Mouse (Mus musculus) left cerebral cortex, adult 2 months (tissue): ENCODE results near the gene Rpe65. TPM values are rescaled to one million over a fixed set of nuclear protein-coding genes. Genes with fewer than 3 reads are reported as not detected.

ENCODE experiments used
- DNase-seq, 2 experiments: peaks; one replicate each; pipeline ENCODE4 v3.0.0; 2021 to 2022; ENCODE audit warnings: low spot score in 2 of 2, mixed read lengths in 1 of 2; ENCODE audit errors: extremely low spot score in 1 of 2
- H3K27ac ChIP-seq: fragments of 200-600 bp; 2 replicates; pipeline ENCODE4 v1.8.1; 2022
- H3K4me3 ChIP-seq: fragments of 200-600 bp; 2 replicates; pipeline ENCODE4 v1.8.1; 2022
- CTCF ChIP-seq: fragments of 200-600 bp; IDR thresholded peaks from 2 replicates; pipeline ENCODE4 v1.8.1; 2022; ENCODE audit warnings: antibody characterized with exemption, mild to moderate bottlenecking, moderate library complexity
- intact Hi-C: fragments of 180-260 bp; cut with DNase I; formaldehyde crosslinking; loops from one replicate; pipeline ENCODE4 v1.15.1; 2025
- long read RNA-seq, 2 experiments: library from polyadenylated mRNA; stranded (forward); transcript quantifications; one replicate each; pipeline ENCODE4 v2.0.0; 2021; ENCODE audit warnings: borderline mapping rate in 2 of 2
- total RNA-seq, 2 experiments: library from RNA; stranded (reverse); gene quantifications; 2 replicates each; pipeline ENCODE4 v1.2.3; 2021

The Rpe65 gene
- total RNA-seq, result under 1 TPM; 0.70 to 0.96 TPM
- long read RNA-seq, experiment 1, result 0 reads
- long read RNA-seq, experiment 2, partial matches to known transcripts, result 1 of 1 reads
- long read RNA-seq, experiment 2, other reads (novel, unspliced or antisense), result 0 of 1 reads

DNA sequence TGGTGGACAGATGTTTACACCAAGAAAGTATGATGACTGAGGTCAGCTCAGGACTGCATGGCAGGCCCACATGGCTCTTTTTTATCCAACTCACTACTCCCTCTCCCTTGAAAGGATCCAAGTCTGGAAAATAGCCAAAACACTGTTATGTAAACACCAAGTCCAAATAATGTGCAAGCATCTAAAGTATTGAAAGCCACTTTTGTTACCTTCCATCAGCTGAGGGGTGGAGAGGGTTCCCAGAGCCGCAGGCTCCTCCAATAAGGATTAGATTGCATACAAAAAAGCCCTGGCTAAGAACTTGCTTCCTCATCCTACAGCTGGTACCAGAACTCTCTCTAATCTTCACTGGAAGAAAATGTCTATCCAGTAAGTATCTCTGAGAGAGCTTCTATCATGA, at the start of gene Rpe65:
TSS of gene Rpe65 (plus strand) at position 301 of the 400 bp plus-strand sequence.
- DNase-seq, result no peak

DNA sequence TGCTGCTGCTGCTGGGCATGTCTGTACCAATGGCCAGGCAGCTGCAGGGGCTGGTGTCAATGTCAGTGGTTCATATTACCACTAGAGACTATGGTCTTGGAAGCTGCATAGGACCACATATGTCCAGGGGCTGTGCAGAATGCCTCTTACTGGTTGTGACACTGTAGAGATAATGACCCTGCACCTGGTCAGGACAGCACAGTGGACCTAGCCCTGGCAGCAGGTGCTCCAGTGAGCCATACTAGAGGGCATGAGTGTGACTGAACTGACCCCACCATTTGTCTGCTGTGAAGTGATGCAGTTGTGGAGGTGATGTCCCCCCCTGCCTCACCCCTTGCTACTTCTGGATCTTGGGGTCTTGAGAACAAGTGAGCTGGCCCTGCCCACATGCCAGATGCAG, 48.8 kb upstream of the Rpe65 start:
- intact Hi-C loops, result no loop called here
- no peak overlapping the region for H3K27ac ChIP-seq
- H3K4me3 ChIP-seq, result no peak overlapping the region
- no peak for DNase-seq
- no peak for TF ChIP-seq CTCF

More for the DNA sequence above, at the start of gene Rpe65:
- intact Hi-C loops, result no loop called here
- H3K4me3 ChIP-seq, result no peak within 1 kb of the TSS
- TF ChIP-seq CTCF, result no peak
- no peak within 1 kb of the TSS for H3K27ac ChIP-seq

DNA sequence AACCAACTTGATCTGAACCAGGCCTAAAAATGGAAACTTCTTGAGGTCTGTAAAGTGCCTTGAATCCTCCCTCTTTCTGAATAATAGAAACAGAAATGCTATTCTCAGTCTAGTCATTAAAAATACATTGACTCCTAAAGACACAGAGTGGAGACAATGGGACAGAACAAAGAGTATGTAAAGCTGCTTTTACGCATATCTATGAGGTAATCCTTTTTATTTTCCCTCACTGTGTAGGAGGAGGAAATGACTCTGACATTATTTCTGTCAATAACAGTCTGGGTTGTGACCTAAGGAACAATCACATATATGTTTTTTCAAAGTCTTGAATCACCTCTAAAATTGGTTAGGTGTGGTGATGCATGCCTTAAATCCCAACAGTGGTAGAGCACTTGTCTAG, 16.0 kb downstream of the Rpe65 start:
- Histone ChIP-seq H3K27ac (no peak overlapping the region), H3K4me3 (no peak overlapping the region)
- TF ChIP-seq CTCF, result no peak
- intact Hi-C loops, result no loop called here
- DNase-seq, result no peak

DNA sequence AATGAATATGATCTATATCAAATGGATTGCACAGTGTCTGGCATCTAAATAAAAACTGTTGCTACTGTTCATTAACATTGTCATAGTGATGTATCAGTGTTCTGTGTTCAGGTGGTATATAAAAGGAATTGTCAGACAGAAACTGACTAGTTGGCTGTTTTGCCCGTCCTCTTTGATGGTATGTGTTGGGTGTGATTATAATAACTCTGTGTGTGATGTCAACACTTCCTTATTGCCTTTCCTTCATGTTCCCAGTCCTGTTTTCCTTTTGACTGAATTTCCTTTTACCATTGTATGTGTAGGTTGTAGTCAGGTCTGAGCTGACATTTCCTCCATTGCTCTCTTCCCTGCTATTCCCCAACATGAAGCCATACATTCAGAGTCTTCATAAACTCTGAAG, 22.1 kb downstream of the Rpe65 start:
- DNase-seq, result no peak
- no peak overlapping the region for H3K27ac ChIP-seq
- intact Hi-C loops, result no loop called here
- TF ChIP-seq CTCF, result no peak
- no peak overlapping the region for H3K4me3 ChIP-seq

DNA sequence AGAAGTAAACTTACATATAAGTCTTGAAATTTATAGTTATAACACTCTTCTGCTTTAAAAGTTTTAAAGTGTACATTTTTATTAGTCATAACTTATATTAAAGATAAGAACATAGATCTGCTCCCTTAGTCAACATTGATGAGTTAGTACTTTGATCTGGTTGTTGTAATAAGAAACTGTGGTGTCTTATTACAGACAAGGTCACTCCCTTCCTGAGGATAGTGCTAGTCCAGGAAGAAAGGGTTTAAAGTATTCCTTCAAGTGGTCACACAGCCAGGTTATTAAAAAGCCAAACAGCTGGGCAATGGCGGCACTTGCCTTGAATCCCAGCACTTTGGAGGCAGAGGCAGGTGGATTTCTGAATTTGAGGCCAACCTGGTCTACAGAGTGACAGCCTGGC, 25.0 kb downstream of the Rpe65 start:
- DNase-seq, result no peak
- intact Hi-C loops, result no loop called here
- no peak for TF ChIP-seq CTCF
- Histone ChIP-seq H3K27ac (no peak overlapping the region), H3K4me3 (no peak overlapping the region)

DNA sequence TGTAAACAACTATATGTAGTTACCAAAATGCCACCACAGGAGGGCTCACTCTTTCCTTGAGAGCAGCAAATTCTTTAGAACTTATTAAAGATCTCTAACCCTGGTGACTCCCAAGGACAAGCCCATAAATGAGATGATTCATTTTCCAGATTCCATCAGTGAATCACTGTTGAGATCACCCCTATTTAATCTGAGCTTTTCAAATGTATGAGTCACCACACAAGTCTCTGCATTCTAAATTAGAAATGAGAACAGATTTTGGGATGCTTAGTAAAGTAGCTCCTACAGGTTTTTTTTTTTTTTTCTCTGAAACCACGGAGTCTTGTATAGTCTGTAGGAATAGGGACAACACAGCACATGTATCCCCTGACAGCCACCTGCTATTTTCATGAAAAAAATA, 61.8 kb downstream of the Rpe65 start:
- Histone ChIP-seq H3K4me3 (no peak overlapping the region), H3K27ac (no peak overlapping the region)
- peak; percentile 11; the same call in 1 of the 2 replicates for TF ChIP-seq CTCF
- no peak for DNase-seq
- intact Hi-C loops, result loop anchor here (5.0 kb wide), 3 partner anchors 72 to 227 kb away; no protein-coding TSS in a partner anchor

DNA sequence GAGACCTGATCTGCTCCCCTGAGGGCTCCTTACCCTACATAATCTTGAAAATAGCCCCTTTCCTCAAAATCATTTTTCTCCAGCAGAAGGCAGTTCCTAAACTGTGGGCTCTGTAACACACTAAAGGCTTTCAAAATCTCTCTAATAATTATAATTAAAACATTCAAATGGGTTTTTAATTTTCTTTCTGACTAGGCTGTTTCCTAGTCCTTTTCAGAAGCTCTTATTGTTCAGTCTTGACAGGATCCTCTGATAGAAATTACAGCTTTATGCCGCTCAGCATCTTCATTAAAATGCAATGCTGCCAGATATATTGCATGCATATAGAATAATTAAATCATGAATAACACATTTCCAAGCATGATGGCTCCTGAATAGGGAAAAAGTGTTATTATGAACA, 64.4 kb downstream of the Rpe65 start:
- intact Hi-C loops, result loop anchor here (5.0 kb wide), 3 partner anchors 69 to 224 kb away; no protein-coding TSS in a partner anchor
- no peak for TF ChIP-seq CTCF
- DNase-seq, result no peak
- H3K4me3 ChIP-seq, result no peak overlapping the region
- H3K27ac ChIP-seq, result no peak overlapping the region

Other genes starting within 250 kb of the Rpe65 start
- gene Depdc1a, start 103.7 kb upstream of the Rpe65 start, total RNA-seq, result not detected
- gene Wls, start 240.5 kb downstream of the Rpe65 start, total RNA-seq, result 10 to 100 TPM; 34.8 to 43.1 TPM